Mouse (Mus musculus): ENCODE results near the gene Senp1.

Gene Senp1

DNA sequence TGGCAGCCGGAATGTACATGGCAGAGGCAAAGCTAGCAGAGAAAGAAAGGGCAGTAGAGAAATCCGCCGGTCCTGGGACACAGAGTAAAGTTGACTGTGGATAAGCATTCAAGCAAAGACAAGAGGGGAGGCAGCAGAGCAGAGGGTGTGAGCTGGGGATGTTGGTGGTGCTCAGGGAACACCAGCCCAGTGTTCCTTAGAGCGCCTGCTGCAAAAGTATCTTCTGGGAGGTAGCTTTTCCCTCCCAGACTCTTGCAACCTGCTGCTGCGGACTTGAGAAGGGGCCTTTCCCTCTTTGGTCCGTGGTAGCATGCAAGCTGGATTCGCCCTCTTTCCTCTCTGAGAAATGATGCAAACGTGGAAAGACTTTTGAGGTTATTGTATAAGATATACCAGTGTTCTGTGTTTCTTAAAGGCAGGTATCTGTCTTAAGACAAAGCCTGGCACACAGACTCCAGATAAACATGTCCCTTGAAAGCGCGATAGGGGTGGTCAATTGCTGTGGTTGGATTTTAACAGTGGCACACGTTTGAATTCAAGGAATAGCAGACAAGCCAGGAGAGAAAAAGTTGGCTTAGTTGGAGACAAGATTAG, 14.3 kb upstream of the Senp1 start:
- no peak for DNase-seq (ENCODE audit: low spot score in 2 of 2)

DNA sequence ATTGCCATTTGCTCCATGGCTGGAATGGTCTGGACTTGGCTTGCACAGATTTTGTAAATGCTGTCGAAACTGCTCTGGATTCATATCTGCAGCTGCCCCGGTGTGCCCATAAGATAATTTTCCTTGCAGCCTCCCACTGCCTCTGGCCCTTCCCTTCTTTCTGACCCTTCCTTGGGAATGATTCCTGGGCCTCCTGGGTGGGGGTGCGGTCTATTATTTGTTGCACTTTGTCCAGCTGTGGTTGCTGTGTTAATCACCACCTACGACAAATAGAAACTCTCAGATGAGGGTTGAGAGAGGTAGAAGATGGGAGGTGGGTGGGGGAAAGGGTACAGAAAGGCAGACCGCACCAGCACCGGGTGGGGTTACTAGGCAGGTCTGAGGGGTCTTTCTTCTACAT, 13.7 kb upstream of the Senp1 start:
- no peak for DNase-seq (ENCODE audit: low spot score in 2 of 2)

DNA sequence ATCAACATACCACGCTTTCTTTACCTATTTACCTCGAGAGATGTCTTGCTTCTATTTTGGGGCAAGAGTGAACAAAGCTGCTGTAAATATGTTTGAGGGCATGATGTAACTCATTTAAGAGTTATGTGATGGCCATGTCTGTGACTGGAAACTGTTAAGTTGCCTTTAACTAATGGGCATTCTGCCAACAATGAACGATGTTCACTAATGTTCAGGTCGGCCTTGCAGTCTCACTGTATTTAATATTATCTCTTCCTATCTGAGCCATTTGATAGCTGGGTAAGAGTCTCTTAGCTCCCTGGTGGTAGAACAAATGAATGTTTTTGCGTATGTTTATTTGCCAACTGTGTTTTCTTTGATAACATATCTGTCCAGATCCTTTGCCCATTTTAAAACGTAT, 13.0 kb upstream of the Senp1 start:
- no peak for DNase-seq (ENCODE audit: low spot score in 2 of 2)

DNA sequence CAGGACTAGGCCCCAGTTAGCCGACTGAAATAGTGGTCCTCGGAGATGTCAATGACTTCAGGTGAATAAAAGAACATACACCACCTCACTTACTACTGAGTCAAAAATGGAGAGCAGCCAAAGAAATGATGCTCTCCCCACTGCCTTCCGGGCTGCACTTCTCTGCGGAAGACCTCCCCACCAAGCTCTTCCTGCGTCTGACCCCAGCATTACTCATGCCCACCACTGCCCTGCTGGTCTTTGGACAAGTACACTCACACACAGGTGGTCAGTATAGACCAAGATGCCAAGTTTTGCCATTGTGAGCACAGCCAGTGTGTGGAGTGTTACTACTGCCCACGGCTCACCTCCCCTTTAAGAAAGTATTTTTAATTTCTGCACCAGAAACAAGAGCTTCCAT, 8.9 kb upstream of the Senp1 start:
- DNase-seq (ENCODE audit: low spot score in 2 of 2), result no peak

DNA sequence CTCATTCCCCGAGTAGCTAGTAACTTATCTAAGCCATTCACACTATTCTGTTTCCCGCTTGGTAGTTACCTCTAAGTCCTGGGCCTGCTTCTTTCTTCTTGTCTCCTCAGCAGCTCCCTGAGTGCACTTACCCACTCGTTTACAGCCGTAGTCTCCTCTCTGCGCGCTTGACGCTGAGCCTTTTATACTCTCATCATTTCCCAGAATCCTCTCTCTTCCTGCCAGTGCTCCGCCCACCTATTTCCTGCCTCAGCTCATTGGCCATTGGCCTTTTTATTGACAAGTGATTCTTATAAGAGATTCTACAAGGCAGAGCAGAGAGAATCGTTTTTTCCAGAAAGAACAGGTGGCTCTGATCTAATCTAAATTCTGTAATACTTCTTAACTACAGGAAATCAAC, 5.0 kb upstream of the Senp1 start:
- DNase-seq (ENCODE audit: low spot score in 2 of 2), result no peak

DNA sequence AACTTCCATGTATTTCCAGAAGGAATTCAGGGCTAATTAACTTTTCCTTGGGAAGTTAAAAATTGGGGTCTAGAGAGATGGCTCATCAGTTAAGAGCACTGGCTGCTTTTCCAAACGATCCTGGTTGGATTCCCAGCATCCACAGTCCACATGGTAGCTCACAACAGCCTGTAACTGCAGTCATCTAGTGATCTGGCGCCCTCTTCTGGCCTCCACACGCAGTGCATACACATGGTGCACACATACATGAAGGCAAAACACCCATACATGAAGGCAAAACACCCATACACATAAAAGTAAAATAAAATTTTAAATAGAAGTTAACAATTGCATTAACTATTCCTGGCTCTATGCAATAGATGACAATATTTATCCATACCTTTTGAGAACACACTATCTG, 3.4 kb upstream of the Senp1 start:
- DNase-seq (ENCODE audit: low spot score in 2 of 2), result no peak

DNA sequence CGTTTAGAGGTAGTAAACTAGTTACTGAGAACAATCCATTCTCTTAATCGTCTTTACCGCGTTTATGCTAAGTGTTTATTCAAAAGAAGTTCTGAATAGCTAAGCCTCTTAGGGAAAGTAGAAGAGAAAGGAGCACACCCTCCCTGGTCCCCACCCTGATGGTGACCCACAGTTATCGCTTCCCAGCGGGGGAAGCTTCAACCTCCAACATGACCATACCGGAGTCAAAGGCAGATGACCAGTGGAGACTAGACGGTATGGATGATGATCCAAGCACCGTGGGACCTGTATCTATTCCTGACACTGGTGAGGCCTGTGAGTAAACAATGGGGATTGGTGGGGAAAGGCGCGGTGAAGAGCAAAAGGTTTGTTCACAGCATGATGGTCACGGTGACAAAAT, 1.4 kb upstream of the Senp1 start:
- no peak for DNase-seq (ENCODE audit: low spot score in 2 of 2)

DNA sequence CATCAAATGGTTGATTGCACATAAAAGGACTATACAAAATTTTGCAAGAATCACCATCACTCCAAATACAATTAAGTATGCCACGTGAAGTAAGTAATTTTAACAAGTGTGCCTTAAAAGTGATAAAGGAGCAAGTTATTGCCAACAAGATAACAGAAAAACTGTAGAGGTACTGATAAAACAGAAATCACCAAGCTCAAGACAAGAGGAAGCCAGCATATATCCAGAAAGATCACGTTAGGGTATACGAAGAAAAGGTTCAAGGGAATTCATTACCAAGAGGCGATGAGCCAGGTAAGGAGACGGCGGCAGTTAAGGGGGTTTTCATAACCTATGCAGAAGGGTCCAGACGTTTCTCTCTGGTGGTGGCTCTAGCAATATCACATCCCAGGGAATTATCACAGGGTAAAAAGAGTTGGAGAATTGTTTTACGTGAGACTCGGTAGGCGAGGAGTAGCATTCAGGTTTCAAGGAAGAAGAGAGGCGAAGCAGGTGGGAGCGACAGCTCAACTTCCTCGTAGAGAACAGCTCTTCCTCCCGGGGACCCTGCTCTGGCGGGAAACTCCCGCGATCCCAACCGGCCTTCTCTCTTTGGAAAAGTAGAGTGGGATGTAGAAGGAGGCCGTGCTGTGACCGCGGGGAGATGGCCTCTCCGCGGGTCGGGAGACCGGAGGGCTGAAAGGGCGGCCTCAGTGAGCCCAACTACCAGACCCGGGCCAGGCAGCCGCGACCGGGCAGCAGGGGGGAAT, 998 bp downstream of the Senp1 start, which contains the start of gene Pfkm:
Gene Pfkm (plus strand): TSS at position 218 of the 749 bp plus-strand sequence.
- DNase-seq (ENCODE audit: low spot score in 2 of 2), result no peak

DNA sequence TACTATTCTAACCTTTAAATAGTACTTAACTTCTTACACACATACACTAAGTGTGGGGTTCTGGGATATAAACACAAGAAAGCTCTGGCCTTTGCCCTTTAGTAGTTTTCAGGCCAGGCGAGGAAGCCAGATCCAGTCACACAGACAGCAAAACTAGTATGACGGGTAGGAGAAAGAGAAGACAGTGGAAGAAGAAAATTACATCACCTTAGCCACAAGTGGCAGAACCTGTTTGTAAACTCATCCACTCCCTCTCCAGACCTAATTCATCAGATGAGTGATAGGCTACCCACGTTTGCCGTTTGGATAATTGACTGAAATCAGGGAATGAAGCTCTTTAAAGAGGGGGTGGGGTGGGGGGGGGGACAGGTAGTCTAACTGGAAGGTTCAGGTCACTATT, 1.7 kb downstream of the Senp1 start:
- no peak for DNase-seq (ENCODE audit: low spot score in 2 of 2)

DNA sequence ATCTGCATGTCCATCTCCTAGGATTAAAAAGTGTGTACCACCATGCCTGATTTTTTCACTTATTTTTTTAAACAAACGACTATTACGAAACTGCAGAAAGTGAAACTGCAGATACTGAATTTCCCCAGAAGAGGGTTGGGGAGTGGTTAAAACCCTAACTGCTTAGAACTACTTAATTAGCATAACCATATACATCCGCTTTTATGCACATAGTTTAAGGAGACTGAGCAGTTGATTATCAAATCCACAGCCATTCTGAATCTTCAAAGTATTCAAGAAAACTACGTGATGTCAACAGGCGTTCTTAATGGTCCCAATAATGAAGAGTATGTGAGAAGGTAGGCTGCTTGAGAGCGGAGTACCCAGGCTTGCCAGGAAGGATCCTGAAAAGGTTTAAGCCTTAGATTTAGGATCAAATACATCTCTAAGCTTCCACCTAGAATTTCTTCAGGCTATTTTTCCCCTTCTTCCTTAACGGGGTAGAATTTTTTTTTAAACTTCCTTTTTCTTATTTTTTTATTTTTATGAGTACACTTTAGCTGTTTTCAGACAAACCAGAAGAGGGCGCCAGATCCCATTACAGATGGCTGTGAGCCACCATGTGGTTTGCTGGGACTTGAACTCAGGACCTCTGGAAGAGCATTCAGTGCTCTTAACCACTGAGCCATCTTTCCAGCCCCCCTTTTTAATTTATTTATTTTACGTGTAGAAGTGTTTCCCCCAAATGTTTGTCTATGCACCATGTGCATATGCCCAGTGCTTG, 3.9 kb downstream of the Senp1 start:
- no peak for DNase-seq (ENCODE audit: low spot score in 2 of 2)

DNA sequence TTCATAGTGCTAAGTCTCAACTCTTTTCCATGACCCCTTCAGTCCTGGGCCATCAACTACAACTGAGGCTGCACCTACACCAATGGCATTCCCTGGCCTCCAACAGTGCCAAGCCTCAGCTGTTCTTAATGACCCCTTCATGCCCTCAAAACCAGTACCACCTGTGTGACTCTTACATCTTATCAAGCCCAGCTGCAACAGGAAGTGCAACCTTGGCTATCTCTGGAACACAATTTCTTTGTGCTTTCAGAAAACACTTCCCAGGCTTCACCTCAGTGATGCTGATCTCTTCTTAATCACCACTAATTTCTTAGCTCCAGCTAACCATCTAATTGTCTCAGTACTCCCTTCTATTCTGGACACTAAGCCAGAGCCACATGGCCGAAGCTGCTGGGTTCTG, 4.7 kb downstream of the Senp1 start:
- DNase-seq (ENCODE audit: low spot score in 2 of 2), result no peak

DNA sequence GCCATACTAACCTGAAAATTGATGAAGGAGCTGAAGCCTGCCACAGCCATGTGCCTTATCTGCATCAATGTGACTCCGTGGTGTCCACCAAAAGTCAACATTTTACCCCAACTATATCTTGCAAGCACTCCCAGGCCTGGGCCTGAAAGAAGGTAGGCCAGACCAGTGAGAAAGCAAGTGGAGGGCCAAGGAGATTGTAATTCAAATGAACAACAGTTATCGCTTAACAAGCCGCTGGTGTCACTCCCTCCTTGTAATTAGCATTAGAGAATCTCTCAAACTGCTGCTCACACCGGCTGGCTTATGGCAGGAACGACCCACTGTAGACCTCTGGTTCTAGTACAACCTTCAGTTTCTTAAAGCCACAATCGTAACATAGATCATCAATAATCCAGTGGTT, 16.6 kb downstream of the Senp1 start:
- DNase-seq (ENCODE audit: low spot score in 2 of 2), result no peak

DNA sequence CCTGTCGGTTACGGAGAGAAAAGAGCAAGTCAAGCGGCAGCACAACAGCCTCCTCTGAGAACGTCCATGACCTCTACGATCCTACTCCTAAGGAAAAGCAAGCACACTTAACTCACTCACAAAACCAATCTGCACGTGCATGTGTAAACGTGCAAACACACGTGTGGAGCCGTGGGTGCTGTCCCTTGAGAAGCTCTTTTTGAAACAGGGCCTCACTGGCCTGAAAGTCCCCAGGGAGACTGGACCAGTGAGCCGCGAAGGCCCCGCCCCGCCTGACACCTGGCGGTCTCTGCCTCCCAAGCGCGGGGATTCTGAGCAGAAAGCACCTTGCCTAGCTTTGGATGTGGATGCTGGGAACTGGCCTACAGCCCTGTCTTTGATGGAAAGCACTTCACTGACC, 18.5 kb downstream of the Senp1 start:
- no peak for DNase-seq (ENCODE audit: low spot score in 2 of 2)

DNA sequence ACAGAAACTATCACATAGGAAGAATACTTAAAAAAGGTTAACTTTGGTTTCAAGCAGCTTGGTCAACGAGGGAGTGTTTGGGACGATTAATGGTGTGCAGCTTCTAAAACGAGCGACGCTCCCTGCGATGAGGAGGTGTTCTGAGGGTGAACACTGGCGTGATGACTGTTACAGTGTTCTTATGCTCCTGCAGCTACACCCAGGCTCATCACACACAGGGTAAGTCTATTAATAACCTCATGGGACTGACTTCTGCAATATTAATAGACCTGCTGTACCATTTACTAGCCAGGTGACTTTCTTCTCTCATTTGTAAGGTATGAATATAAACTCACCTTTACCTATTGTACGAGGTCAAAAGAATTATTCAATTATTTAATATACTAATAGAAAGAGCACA, 19.0 kb downstream of the Senp1 start:
- DNase-seq (ENCODE audit: low spot score in 2 of 2), result no peak

DNA sequence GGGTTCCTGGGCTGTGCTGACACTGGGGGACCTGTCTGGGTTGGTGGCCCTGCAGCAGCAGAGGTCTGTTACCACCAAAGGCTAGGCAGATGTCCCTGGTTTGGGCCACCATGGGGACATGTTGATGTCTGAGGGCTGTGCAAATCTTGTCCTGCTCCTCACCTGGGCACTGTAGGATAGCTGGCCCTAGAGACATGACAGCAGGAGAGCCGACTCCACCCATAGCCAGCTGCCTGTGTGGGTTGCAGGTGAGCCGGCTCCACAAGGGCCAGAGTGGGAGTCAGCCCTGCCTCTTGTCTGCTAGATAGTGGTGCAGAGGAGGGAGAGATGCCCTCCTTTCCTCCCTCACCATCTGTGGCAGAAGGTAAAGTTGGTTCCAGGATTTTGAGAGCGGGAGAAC, 23.2 kb downstream of the Senp1 start:
- DNase-seq (ENCODE audit: low spot score in 2 of 2), result no peak

DNA sequence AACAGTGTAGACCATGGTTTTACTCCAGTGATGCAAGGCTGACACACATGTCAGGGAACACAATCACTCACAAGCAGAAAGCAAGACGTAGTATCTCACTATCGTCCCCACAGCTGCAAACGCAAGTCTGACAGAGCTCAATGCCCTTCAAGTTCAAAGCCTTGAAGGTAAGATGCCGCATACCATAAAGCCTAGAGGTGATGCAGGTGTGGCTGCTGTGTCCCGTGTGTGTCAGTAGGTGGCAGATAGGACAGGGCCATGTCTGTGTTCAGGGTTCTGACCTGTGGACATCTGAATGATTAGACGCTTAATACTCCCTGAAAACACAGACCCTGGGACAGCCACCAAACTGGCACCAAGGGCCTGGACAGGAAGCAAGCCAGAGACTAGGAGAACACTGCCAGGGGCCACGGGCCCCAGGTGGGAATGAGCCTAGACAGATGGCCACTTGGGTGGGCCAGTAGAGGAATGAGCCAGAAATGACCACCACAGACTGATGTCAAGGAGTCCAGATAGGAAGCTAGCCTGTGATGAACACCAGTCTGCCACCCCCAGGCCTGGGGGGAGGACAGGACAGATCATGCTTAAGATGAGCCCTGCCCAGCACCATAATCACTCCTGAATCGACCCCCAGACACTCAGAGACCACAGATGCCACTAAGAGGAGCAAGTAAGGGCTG, 23.8 kb downstream of the Senp1 start:
- DNase-seq (ENCODE audit: low spot score in 2 of 2), result no peak

DNA sequence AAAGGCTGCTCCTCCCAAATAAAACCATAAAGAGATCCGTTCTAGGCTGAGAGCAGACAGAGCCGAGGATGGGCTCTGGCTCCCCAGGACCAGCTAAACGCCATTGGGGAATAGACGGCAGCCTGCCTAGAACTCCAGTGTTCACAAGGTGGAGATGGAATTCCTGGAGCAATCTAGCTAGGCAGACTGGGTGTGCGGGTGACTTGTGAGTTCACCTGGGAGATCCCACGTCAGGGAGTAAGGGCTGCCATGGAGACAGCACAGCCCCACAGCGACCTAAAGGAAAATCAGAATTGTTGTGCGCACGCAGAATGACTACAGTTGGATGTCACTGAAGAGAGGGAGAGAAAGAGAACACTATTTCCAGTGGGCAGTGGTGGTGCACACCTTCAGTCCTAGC, 25.0 kb downstream of the Senp1 start:
- no peak for DNase-seq (ENCODE audit: low spot score in 2 of 2)

DNA sequence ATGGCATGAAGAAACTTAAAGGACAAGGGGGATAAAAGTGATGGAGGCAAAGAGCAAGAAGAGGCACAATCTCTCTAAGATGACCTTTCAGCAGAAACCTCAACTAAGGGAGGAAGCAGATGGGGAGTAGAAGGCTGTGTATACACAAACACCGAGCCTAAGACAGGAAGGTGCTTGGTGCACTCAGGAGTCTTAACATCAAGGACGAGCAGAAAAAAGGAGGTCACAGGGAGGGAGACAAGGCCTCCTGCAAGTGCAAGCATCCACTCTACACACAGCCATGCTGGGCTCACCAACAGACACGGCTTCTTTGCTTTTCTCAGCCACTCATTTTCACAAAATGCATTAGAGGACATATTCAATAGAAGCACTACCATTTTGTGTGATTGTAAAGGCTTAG, 26.1 kb downstream of the Senp1 start:
- DNase-seq (ENCODE audit: low spot score in 2 of 2), result no peak

DNA sequence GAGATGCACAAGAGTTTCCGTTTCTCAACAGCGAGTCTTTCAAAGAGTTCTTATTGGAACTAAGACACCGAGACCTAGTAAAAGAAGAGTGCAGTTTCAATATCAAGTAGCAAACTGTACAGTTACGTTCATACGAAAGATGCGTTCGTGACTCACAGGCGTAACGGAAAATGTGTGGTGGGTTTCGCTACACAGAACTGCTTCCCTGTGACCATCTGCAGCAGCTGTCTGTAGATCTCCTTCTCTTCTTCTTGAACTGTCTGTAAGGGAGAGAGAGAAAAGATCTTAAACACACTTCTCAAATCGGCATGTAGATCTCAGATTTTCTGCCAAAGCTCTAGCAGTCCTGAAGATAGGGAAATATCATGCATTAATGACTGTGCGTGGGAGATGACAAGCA, 26.9 kb downstream of the Senp1 start:
- DNase-seq (ENCODE audit: low spot score in 2 of 2), result no peak

DNA sequence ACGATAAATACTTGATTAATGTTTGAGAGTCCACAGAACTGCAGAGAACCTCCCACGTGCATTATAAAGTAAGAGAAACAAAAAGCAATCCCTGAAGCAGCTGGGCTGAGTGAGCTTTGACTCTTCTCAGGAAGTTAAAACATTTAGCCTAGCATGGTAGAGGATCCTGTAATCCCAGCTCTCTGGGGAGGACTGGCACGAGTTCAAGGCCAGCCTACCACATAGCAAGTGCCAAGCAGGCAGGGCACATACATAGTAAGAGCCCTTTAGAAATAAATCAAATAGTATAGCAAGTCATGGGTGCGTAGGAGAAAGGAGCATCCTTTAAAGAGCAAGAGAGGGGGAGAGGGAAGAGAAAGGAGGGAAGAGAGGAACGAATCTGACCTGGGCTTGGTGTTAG, 27.7 kb downstream of the Senp1 start:
- DNase-seq (ENCODE audit: low spot score in 2 of 2), result peak in 1 of 2 experiments; percentile 34

DNA sequence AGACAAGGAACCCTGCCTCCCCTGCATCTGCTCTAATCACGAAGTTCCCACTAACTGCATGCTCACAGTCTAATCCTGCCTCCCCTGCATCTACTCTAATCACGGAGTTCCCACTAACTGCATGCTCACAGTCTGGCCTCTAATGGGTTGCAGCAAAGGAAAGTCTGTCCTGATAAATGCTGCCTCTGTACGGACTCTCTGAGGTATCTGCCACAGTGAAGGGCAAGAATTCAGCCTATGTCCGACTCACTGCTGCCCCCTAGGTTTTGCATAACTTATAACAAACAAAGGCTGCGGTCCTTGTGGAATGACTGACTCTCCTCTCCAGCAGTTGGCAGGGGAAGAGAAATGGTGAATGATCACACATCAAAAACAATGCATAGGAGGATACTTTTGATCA, 38.3 kb downstream of the Senp1 start:
- DNase-seq (ENCODE audit: low spot score in 2 of 2), result no peak

DNA sequence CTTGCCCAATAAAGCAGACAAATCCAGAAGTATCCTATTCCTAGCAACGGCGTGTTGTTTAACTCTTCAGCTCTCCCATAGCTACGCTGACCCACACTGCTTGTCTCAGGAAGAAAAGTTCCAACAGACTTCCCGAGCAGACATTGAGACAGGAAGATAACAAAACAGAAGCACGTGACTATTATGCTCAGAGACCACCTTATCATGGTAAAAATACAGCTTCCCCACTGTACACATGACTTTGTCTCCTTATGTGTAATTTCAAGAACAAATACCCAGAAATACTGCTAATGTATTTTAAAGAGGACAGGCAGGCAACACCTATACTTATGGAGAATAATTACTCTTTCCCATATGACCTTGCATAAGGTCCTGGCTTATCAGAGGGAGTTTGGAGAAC, 41.9 kb downstream of the Senp1 start:
- no peak for DNase-seq (ENCODE audit: low spot score in 2 of 2)

All from urinary bladder, postnatal 36 days (tissue).